Mouse (Mus musculus) neural tube, embryonic 14.5 days (tissue): ENCODE data around the gene Dcaf10. TPM values are rescaled to one million over a fixed set of nuclear protein-coding genes. Genes with fewer than 3 reads are reported as not detected.

Experiments
- ATAC-seq: fragments of 200-750 bp; cut with Nextera tagmentation; 2 replicates; pipeline ENCODE4 v1.8.0; 2017; ENCODE audit warnings: low read depth, mild to moderate bottlenecking, moderate TSS enrichment, moderate library complexity
- H3K27ac ChIP-seq: fragments of 300-500 bp; sonication (generic); 2 replicates; pipeline ENCODE4 v1.5.1; 2014; ENCODE audit warnings: low read depth, mild to moderate bottlenecking, control low read depth, low read length, moderate library complexity, mixed read lengths
- H3K27me3 ChIP-seq: fragments of 300-500 bp; sonication (generic); 2 replicates; pipeline ENCODE4 v1.6.1; 2014; ENCODE audit warnings: low read length; ENCODE audit not compliant: control insufficient read depth, insufficient read depth
- H3K36me3 ChIP-seq: fragments of 300-500 bp; sonication (generic); 2 replicates; pipeline ENCODE4 v1.6.1; 2014; ENCODE audit warnings: low read length, mixed read lengths; ENCODE audit not compliant: control insufficient read depth, insufficient read depth
- H3K4me1 ChIP-seq: fragments of 300-500 bp; sonication (generic); 2 replicates; pipeline ENCODE4 v1.6.1; 2014; ENCODE audit warnings: low read length; ENCODE audit not compliant: control insufficient read depth, insufficient read depth
- H3K4me2 ChIP-seq: fragments of 300-500 bp; sonication (generic); 2 replicates; pipeline ENCODE4 v1.6.1; 2014; ENCODE audit warnings: mild to moderate bottlenecking, low read depth, low read length, control low read depth
- H3K4me3 ChIP-seq: fragments of 300-500 bp; sonication (generic); 2 replicates; pipeline ENCODE4 v1.5.1; 2014; ENCODE audit warnings: low read depth, low read length, control low read depth, mixed read lengths
- H3K9ac ChIP-seq: fragments of 300-500 bp; sonication (generic); replicated peaks from 2 replicates; pipeline ENCODE4 v1.6.1; 2014; ENCODE audit warnings: low read depth, mild to moderate bottlenecking, control low read depth, low read length, mixed read lengths
- H3K9me3 ChIP-seq: fragments of 300-500 bp; sonication (generic); 2 replicates; pipeline ENCODE4 v1.6.1; 2016; ENCODE audit warnings: low read length; ENCODE audit not compliant: control insufficient read depth
- WGBS: fragments of 180-500 bp; shearing (Covaris S2); extraction: QIAGEN DNeasy Blood & Tissue Kit; methylation state at CpG from one replicate; pipeline ENCODE4 v1.1.7; 2014; 5-methylcytosine and 5-hydroxymethylcytosine counted together
- microRNA-seq: library from miRNA; unstranded; fragments of <30 nt; microRNA quantifications from one replicate; pipeline ENCODE4, GENCODE M21; 2016
- polyA plus RNA-seq: library from polyadenylated mRNA; unstranded; fragments of >200 nt; fragmentation: Nextera tagmentation; extraction: Ambion mirVana; gene quantifications from 2 replicates; pipeline ENCODE4 v1.2.1, GENCODE M21; 2014

Dcaf10 gene
- polyA plus RNA-seq, 1 experiment from 2014 or later = 9.7 TPM

- Histone ChIP-seq H3K36me3 (no peaks in the 10 kb centered on the region), H3K4me1 (0 out of 2 replicates have a peak, but pooled peaks cover 3% of the 10 kb centered on the region), H3K9ac (no peak overlapping the region), H3K4me2 (no peak overlapping the region), H3K4me3 (no peak overlapping the region), H3K9me3 (no peaks in the 10 kb centered on the region), H3K27ac (no peak overlapping the region), H3K27me3 (no peaks in the 10 kb centered on the region)
- ATAC-seq = no peak
- WGBS = 77% methylated on average over 11 of the region's 11 CpGs
Observed at GRCm38 (mm10) chr4:45421519-45422260, 79.8 kb downstream of the Dcaf10 start.

- 90% methylated on average over 10 of the region's 10 CpGs for WGBS
- H3K36me3 ChIP-seq = no peaks in the 10 kb centered on the region
- H3K27ac ChIP-seq = no peak overlapping the region
- no peak overlapping the region for H3K4me3 ChIP-seq
- no peak overlapping the region for H3K9ac ChIP-seq
- H3K4me2 ChIP-seq = no peak overlapping the region
- ATAC-seq = no peak
- no peaks in the 10 kb centered on the region for H3K9me3 ChIP-seq
- H3K4me1 ChIP-seq = 0 out of 2 replicates have a peak, but pooled peaks cover 3% of the 10 kb centered on the region
- H3K27me3 ChIP-seq = no peaks in the 10 kb centered on the region
Observed at GRCm38 (mm10) chr4:45422640-45423039, 80.7 kb downstream of the Dcaf10 start.

GRCm38 (mm10) chr4:45423406-45423805 lies 81.5 kb downstream of the Dcaf10 start:
- H3K9ac ChIP-seq = no peak overlapping the region
- WGBS = 24% methylated on average over 8 of the region's 8 CpGs
- H3K4me1 ChIP-seq = 0 out of 2 replicates have a peak, but pooled peaks cover 3% of the 10 kb centered on the region
- ATAC-seq = no peak
- no peak overlapping the region for H3K27ac ChIP-seq
- no peaks in the 10 kb centered on the region for H3K9me3 ChIP-seq
- H3K4me3 ChIP-seq = no peak overlapping the region
- no peaks in the 10 kb centered on the region for H3K27me3 ChIP-seq
- H3K36me3 ChIP-seq = no peaks in the 10 kb centered on the region
- H3K4me2 ChIP-seq = no peak overlapping the region

- H3K4me2 ChIP-seq = no peak overlapping the region
- ATAC-seq = no peak
- H3K4me3 ChIP-seq = no peak overlapping the region
- 38% methylated on average over 13 of the region's 13 CpGs for WGBS
- H3K27ac ChIP-seq = no peak overlapping the region
- H3K9ac ChIP-seq = no peak overlapping the region
- H3K9me3 ChIP-seq = no peaks in the 10 kb centered on the region
- H3K36me3 ChIP-seq = no peaks in the 10 kb centered on the region
- H3K27me3 ChIP-seq = no peaks in the 10 kb centered on the region
- H3K4me1 ChIP-seq = 0 out of 2 replicates have a peak, but pooled peaks cover 3% of the 10 kb centered on the region
Observed at GRCm38 (mm10) chr4:45426724-45427457, 85.0 kb downstream of the Dcaf10 start.

Small RNA genes lying within 50 kb of the gene (microRNA-seq; reads per million reads assigned to microRNA genes)
- not detected for gene Gm25692

Other genes starting within 250 kb of the Dcaf10 start
- 161 and 166 TPM in 2 replicates for gene Tomm5, start 234.0 kb upstream of the Dcaf10 start, polyA plus RNA-seq
- gene Frmpd1, start 157.2 kb upstream of the Dcaf10 start, polyA plus RNA-seq = 2.2 and 2.9 TPM in 2 replicates
- 27.0 and 27.5 TPM in 2 replicates for gene Trmt10b, start 45.0 kb upstream of the Dcaf10 start, polyA plus RNA-seq
- gene Exosc3, start 631 bp downstream of the Dcaf10 start, polyA plus RNA-seq = 29.8 and 30.2 TPM in 2 replicates
- 72.3 and 74.9 TPM in 2 replicates for gene Slc25a51, start 66.7 kb downstream of the Dcaf10 start, polyA plus RNA-seq
- gene Shb, start 190.4 kb downstream of the Dcaf10 start, polyA plus RNA-seq = 4.4 and 6.2 TPM in 2 replicates